Mouse (Mus musculus): ENCODE results near the gene 1700017B05Rik. TPM values are rescaled to one million over a fixed set of nuclear protein-coding genes. Genes with fewer than 3 reads are reported as not detected.

Gene 1700017B05Rik
- 33.6 TPM for polyA plus RNA-seq (2017; shearing (Covaris generic))

DNA sequence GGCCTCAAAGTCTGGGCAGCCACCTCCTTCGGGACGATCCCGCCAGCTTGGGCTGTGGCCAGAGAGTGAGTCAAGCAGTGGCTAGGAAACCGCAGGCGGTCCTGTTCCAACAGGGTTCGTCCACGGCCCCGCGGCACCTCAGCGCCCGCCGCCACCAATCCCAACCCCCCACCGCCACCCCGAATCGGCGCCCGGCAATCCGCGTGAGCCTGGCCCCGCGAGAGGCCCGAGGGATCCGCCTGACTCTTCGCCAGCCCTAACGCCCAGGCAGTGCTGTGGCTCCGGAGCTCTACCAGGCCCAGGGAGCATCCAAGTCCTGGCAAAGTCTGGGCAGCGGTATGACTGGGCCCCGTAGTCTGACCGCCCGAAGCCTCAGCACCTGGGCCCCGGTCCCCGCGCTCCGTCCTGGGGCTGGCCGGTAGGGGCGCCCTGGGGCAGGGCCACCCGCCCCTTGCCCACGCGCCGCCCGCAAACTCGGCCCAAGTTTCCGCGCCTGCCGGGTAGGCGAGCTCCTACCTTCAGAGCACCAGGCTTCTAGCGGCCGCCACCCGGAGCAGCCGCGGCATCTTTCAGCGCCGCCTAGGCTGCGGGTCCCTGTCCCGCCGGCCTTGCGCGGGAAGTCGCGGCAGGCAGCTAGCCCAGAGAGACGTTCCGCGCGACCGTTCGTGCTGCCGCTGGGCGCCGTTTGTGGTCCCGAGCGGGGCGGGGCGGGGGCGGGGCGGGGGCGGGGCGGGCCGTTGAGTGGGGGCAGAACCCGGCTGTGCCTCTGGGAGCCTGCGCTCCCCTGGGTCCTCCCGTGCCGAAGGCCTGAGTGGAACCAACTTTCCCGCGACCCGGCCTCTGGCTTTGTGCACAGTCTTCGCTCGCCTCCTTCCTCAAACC, at the start of gene 1700017B05Rik:
Gene 1700017B05Rik, minus strand, starts transcription at position 700 of the 882 bp plus-strand sequence.

DNA sequence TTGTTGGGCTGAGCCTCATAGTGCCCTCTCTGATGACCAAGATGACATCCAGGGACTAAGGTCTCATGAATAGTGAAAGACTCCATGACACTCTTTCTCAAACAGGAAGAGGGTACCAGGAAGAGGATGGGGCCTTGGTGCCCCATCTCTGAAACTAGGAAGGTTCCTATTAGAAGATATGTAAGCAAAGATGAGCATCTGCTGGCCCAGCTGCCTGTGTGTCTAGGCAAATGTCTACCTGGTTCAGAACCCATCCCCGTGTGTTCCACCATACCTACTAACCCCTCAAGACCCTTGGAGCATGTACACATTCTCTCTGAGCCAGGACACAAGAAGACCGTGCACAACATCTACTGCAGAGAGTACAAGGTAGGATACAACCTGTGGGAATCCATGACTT, 26.2 kb downstream of the 1700017B05Rik start, which contains the start of gene Trcg1:
Gene Trcg1, plus strand, starts transcription at position 301 of the 400 bp plus-strand sequence.

Other genes starting within 250 kb of the 1700017B05Rik start
- gene Sin3a, start 190.6 kb downstream of the 1700017B05Rik start, polyA plus RNA-seq (2017; shearing (Covaris generic)) = 39.6 TPM
- gene Man2c1, start 131.9 kb downstream of the 1700017B05Rik start, polyA plus RNA-seq (2017; shearing (Covaris generic)) = 75.6 TPM
- 30.6 TPM for gene Neil1, start 114.3 kb downstream of the 1700017B05Rik start, polyA plus RNA-seq (2017; shearing (Covaris generic))
- gene Commd4, start 104.3 kb downstream of the 1700017B05Rik start, polyA plus RNA-seq (2017; shearing (Covaris generic)) = 303 TPM
- gene Trcg1, start 26.1 kb downstream of the 1700017B05Rik start, polyA plus RNA-seq (2017; shearing (Covaris generic)) = 0.06 TPM
- gene Ppcdc, start 177.5 kb upstream of the 1700017B05Rik start, polyA plus RNA-seq (2017; shearing (Covaris generic)) = 160 TPM
- 0.18 TPM for gene Scamp5, start 205.4 kb upstream of the 1700017B05Rik start, polyA plus RNA-seq (2017; shearing (Covaris generic))
- gene Rpp25, start 241.4 kb upstream of the 1700017B05Rik start, polyA plus RNA-seq (2017; shearing (Covaris generic)) = 0.34 TPM

All from CD4-positive, CD25-positive, alpha-beta regulatory T cell (primary cell).